Mouse (Mus musculus) CH12.LX (cell line): ENCODE measurements at regions not wholly inside any gene's neighbourhood (a gene's known extent, or its start where the extent isn't known, plus 50 kb on each side); places are given as distances from the start of the nearest gene placed in this dataset.

Experiments used
- CTCF ChIP-seq, 2 experiments: IDR thresholded peaks in 1 of 2; conservative IDR thresholded peaks in 1 of 2; 2 replicates each; pipeline ENCODE4 v1.5.1; 2011 to 2012; ENCODE audit warnings: low read depth in 2 of 2, low read length in 2 of 2, improper control_type of control experiment in 1 of 2, inconsistent platforms in 1 of 2, mild to moderate bottlenecking in 1 of 2, moderate library complexity in 1 of 2
- ETS1 ChIP-seq: conservative IDR thresholded peaks from 2 replicates; pipeline ENCODE4 v1.6.1; 2012; ENCODE audit warnings: low read depth, mild to moderate bottlenecking, inconsistent platforms, low read length, improper control_type of control experiment, moderate library complexity
- JUND ChIP-seq: conservative IDR thresholded peaks from 2 replicates; pipeline ENCODE4 v1.6.1; 2011; ENCODE audit warnings: low read depth, low read length, improper control_type of control experiment
- MAZ ChIP-seq: IDR thresholded peaks from 2 replicates; pipeline ENCODE4 v1.6.1; 2012; ENCODE audit warnings: low read depth, mild to moderate bottlenecking, inconsistent platforms, low read length, improper control_type of control experiment, moderate library complexity
- MEF2A ChIP-seq: IDR thresholded peaks from 2 replicates; pipeline ENCODE4 v1.6.1; 2014; ENCODE audit warnings: low read depth, mild to moderate bottlenecking, inconsistent platforms, low read length, improper control_type of control experiment, borderline replicate concordance
- UBTF ChIP-seq: IDR thresholded peaks from 2 replicates; pipeline ENCODE4 v1.6.1; 2012; ENCODE audit warnings: low read depth, mild to moderate bottlenecking, inconsistent platforms, low read length, improper control_type of control experiment, moderate library complexity

- TF ChIP-seq UBTF (no peak), MEF2A (no peak), ETS1 (no peak), CTCF (conservative IDR thresholded peaks at IDR 0.05 in 1 of 2, IDR thresholded peaks at IDR 0.05 in 1 of 2; ENCODE audit: low read depth in 2 of 2, low read length in 2 of 2) (no peak), MAZ (no peak), JUND (no peak)
Measured at GRCm38 (mm10) chr10:68652700-68653099, 70.7 kb upstream of the Tmem26 start.
